Mouse (Mus musculus) heart, postnatal 36 days (tissue): ENCODE results near the gene Dennd4b. TPM values are rescaled to one million over a fixed set of nuclear protein-coding genes. Genes with fewer than 3 reads are reported as not detected.
A peak's percentile ranks its signal among the peaks of the same experiment; 100 is the strongest.

Experiments used
- DNase-seq, 2 experiments: peaks; one replicate each; pipeline ENCODE4 v3.0.0; 2021 to 2022
- intact Hi-C: fragments of 180-260 bp; cut with DNase I; formaldehyde crosslinking; loops from one replicate; pipeline ENCODE4 v1.15.1; 2025
- microRNA-seq, 2 experiments: library from miRNA; unstranded; fragments of <30 nt; microRNA quantifications; one replicate each; pipeline ENCODE4 v1.2.0; 2021; ENCODE audit warnings: borderline number of aligned reads in 2 of 2
- total RNA-seq, 2 experiments: library from RNA; stranded (reverse); gene quantifications; 2 replicates each; pipeline ENCODE4 v1.2.3; 2021

The Dennd4b gene
- total RNA-seq, 2 experiments from 2014 or later = 34.0 to 34.5 TPM

GRCm38 (mm10) chr3:90323119-90323518 is 58.1 kb downstream of the Dennd4b start:
- peak; percentile 71 to 72 for DNase-seq
- intact Hi-C loops = no loop called here

Small RNAs within 50 kb of the gene (microRNA-seq; reads per million reads assigned to microRNA genes)
- 0 reads per million in 2 experiments for gene Mir7012

Other genes with a start within 250 kb of the Dennd4b start
- gene 4933434E20Rik, start 213.5 kb upstream of the Dennd4b start, total RNA-seq = 10 to 100 TPM; 84.0 to 87.6 TPM
- 100 to 1,000 TPM; 101 to 121 TPM for gene Ubap2l, start 212.6 kb upstream of the Dennd4b start, total RNA-seq
- gene Tpm3, start 192.5 kb upstream of the Dennd4b start, total RNA-seq = 10 to 100 TPM; 50.9 to 56.1 TPM
- gene Nup210l, start 161.1 kb upstream of the Dennd4b start, total RNA-seq = under 1 TPM; 0.11 TPM
- gene Rps27, start 51.5 kb upstream of the Dennd4b start, total RNA-seq = 1,000 to 10,000 TPM; 1,069 to 1,145 TPM
- gene Rab13, start 51.5 kb upstream of the Dennd4b start, total RNA-seq = 1 to 10 TPM; 6.8 to 7.5 TPM
- gene Jtb, start 33.6 kb upstream of the Dennd4b start, total RNA-seq = 10 to 100 TPM; 43.8 to 48.9 TPM
- not detected for gene Creb3l4, start 21.7 kb upstream of the Dennd4b start, total RNA-seq
- 10 to 100 TPM; 82.5 to 90.4 TPM for gene Slc39a1, start 17.0 kb upstream of the Dennd4b start, total RNA-seq
- 10 to 100 TPM; 18.2 to 20.8 TPM for gene Crtc2, start 11.0 kb upstream of the Dennd4b start, total RNA-seq
- gene Gatad2b, start 28.0 kb downstream of the Dennd4b start, total RNA-seq = 10 to 100 TPM; 50.1 to 50.7 TPM
- gene Slc27a3, start 124.8 kb downstream of the Dennd4b start, total RNA-seq = under 1 TPM; 0.54 to 1.00 TPM
- 10 to 100 TPM; 23.7 to 27.9 TPM for gene Ints3, start 168.4 kb downstream of the Dennd4b start, total RNA-seq
- gene Npr1, start 200.7 kb downstream of the Dennd4b start, total RNA-seq = 10 to 100 TPM; 19.9 to 21.3 TPM
- gene Ilf2, start 210.9 kb downstream of the Dennd4b start, total RNA-seq = 10 to 100 TPM; 29.6 to 32.2 TPM
- gene Snapin, start 225.8 kb downstream of the Dennd4b start, total RNA-seq = 10 to 100 TPM; 61.0 to 71.3 TPM
- 100 to 1,000 TPM in 1 of 2 experiments, 10 to 100 TPM in 1; 92.7 to 106 TPM for gene Chtop, start 244.3 kb downstream of the Dennd4b start, total RNA-seq
- 100 to 1,000 TPM; 897 to 921 TPM for gene S100a1, start 249.2 kb downstream of the Dennd4b start, total RNA-seq
- gene S100a13, start 249.2 kb downstream of the Dennd4b start, total RNA-seq = 10 to 100 TPM; 31.2 to 32.1 TPM